Mouse (Mus musculus) layer of hippocampus, adult 9-11 months (tissue): ENCODE data around the gene Rab27a.
"Not testable (repeated sequence)": the region's sequence is repeated elsewhere in the genome, so short reads cannot be mapped to it uniquely, and the experiment has no call there.

Source experiments
- DNase-seq: peaks from one replicate; pipeline ENCODE4 v3.0.0; 2022

Gene Rab27a

GRCm38 (mm10) chr9:73047906-73048305, 3.3 kb downstream of the Rab27a start:
- no peak for DNase-seq

GRCm38 (mm10) chr9:73048927-73049326, 4.3 kb downstream of the Rab27a start:
- no peak for DNase-seq

- no peak for DNase-seq
These were observed 5.2 kb downstream of the Rab27a start for GRCm38 (mm10) chr9:73049833-73050232.

- peak; percentile 49 for DNase-seq
These were observed 6.0 kb downstream of the Rab27a start for GRCm38 (mm10) chr9:73050606-73051005.

- no peak for DNase-seq
These were observed 10.8 kb downstream of the Rab27a start for GRCm38 (mm10) chr9:73055441-73055911.

GRCm38 (mm10) chr9:73059224-73059623, 14.6 kb downstream of the Rab27a start:
- no peak for DNase-seq

DNA sequence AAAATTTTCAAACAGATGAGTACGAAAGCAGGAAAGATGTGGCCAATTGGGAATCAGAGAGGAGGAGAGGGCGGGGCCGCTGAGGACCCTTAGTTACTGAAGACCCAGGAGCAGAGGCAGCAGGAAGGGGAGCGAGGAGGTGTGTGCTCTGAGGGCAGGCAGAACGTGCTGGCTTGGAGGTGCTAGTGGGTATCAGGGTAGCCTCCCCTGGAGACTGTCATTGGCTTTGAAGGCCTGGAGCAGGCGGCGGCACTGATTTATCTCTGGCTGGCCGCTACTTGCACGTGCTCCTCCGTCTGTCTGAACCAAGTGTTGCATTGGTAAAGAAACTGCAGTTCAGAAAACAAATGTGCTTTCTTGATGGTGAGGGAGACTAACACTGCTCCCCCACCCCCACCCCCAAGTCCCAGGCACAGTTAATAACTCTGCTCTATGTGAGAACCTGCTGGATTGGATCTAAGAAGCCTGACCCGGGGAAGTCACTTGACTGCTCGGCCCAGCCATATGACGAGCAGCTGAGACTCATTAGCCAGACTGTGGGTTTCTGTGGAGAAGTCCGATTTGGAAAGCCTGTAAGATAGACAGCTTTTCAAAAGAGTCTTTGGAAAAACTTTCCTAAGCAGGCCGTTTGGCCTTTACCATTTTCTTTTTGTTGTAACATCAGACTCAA, 19.1 kb downstream of the Rab27a start:
- DNase-seq = no peak

DNA sequence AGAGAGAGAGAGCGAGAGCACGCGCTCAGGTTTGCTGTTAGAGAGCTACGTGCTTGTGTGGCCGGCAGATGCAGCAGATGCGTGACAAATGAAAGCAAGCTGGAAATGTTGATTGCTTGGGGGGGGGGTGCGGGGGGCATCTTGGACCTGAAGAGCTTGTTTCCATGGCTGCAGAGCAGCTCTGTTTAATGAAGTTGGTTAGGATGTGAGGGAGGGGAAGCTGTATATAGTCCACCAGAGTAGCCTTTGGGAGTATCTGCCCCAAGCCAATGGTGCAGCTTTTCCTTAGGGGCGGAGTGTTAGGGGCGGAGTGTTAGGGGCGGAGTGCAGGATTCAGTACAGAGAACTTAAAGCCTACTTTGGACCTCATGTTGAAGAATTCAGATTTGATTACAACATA, 22.4 kb downstream of the Rab27a start:
- no peak for DNase-seq

DNA sequence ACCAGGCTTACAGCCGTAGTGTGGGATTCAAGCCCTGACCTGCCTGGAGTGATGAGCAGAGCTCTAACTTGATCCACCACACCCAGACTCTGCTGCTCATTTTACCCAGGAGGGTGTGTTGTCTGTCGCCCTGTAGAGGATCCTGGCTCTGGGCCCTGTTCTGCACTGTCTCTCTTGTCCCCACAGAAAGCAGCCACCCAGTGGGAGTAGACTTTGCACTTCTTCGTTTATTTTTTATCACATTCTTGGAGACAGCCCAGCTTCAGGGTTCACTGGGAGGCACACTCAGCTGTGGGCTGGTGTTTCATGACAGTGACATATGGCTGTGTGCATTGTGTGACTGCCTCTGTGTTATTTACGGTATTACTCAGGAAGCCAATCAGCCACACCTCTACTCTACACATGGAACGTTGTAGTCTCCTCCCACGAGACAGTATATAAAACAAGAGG, 23.6 kb downstream of the Rab27a start:
- DNase-seq = peak; percentile 56

DNA sequence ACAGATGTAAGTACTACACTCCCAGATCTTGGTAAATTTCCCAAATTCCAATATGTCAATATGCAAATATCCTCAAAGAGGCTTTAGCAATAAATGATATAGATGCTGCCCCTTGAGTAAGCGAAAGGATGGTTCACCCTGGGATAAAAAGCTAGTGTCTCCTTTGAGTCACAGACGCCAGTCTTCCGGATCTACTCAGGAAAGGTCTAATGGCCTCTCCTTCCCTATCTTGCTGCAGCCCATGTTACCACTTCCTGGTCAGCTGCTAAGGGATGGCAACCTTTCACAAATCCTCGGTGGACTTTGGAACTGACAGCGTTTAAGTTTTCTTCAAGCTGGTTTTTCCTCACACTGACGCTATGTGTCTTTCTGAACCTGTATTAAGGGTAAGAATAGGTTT, 24.0 kb downstream of the Rab27a start:
- no peak for DNase-seq

DNA sequence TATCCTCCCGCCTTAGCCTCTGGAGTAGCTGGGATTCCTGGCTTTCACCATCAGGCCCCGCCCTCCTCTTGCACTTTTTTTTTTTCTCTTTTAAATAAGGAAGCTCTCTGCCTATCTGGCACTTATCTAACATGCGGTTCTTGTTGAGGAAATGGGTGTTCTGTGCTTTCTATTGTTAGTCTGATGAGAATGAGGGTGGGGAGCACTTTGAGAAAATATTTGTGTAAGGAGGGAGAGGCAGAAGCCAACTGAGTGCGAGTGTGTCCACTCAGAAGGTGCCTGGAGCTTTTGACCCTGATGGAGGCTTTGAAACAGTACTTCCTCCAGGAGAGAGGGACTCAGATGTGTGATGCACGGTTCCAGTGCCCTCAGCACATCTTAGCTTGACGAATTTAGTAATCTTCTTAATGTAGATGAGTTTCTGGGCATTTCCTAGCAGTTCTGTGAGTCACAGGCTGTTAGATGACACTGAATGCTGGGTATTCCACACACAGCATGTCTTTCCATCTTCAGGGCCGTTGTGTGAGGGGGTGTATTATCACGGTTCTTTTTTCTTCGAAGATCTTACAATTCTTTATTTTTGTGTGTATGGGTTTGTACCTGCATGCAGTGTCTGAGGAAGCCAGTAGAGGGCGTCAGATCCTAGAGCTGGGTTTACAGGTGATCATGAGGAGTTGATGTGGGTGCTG, 26.5 kb downstream of the Rab27a start:
- no peak for DNase-seq

DNA sequence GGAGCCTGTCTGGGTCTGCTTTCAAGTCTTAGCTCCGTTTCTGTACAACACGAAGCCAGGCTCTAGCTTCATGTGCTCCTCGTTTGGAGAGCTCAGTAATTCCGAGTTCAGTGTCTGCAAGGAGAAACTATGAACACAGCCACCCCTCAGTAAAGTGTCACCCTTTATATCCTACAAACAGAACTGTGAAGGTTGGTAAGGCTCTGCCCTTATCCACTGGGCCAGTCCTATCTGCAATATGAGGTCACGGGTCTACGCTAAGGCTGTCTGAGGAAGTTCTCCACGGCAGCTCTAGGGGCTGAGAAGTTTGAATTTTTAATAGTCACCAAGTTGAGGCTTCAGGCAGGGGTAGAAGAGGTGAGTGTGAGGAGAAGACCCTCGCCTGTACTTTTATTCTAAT, 27.8 kb downstream of the Rab27a start:
- no peak for DNase-seq

GRCm38 (mm10) chr9:73073169-73073568, 28.5 kb downstream of the Rab27a start:
- DNase-seq = no peak

- DNase-seq = not testable (repeated sequence)
These were observed 34.7 kb downstream of the Rab27a start for GRCm38 (mm10) chr9:73079349-73079748.

GRCm38 (mm10) chr9:73079801-73080325, 35.2 kb downstream of the Rab27a start:
- no peak for DNase-seq

DNA sequence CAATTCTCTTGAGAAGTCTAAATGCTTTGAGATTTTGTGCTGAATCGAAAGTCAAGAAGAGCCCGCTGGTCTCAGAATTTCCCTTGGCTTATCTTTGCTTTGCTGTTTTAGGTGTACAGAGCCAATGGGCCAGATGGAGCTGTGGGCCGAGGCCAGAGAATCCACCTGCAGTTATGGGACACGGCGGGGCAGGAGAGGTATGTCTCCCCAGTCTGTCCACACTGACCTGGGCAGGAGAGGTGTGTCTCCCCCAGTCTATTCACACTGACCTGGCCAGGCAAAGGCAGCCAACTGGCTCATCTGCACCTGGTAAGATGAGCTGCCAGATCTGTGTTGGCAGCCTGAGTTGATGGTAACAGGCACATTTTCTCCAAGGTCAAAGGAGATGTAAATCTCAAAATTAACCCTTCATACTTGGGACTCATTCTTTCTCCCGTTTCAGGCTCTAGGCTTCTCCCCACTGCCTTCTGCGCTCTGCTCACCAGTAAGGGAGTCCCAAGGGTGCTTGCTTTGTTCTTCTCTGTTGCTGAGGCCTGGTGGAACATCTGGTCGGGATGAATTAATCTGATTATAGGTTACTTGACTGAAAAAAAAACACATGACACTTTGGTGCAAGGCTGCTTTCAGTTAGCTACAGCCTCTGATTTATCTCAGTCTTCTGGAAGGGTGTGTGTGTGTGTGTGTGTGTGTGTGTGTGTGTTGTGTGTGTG, 37.8 kb downstream of the Rab27a start:
- no peak for DNase-seq

GRCm38 (mm10) chr9:73083956-73084355, 39.3 kb downstream of the Rab27a start:
- DNase-seq = no peak

DNA sequence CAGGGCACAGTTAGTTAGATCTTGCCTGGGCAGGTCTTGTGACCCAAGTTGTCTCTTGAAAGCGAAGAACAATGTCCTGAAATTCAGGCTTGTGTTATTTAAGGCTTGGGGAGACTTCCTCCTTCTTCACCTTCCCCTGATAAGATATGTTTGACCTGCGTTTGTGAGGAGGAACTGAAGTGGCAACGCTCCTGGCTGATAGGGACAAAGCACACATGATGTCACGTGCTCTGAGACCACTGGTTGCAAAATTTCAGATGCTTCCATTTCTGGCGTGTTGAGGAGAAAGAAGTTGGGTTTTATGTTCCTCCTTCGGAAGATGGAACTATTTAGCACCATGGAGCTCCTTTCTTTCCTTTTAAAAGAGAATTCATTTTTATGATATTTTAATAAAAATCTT, 41.2 kb downstream of the Rab27a start:
- peak; percentile 45 for DNase-seq

DNA sequence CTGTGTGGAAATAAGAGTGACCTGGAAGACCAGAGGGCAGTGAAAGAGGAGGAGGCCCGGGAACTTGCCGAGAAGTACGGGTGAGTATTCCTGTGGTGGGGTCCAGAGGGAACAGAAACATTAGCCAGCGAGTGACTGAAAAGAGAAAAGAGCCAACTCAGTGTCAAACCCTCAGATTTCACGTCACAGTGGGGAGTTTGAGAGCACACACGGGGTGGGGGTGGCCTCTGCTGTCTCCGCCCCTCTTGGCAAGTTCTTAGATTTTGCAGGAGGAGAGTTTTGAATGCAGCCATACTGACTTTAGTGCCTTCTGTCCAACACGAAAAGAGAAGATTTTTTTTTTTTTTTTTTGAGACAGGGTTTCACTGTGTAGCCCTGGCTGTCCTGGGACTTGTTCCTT, 42.5 kb downstream of the Rab27a start:
- no peak for DNase-seq

DNA sequence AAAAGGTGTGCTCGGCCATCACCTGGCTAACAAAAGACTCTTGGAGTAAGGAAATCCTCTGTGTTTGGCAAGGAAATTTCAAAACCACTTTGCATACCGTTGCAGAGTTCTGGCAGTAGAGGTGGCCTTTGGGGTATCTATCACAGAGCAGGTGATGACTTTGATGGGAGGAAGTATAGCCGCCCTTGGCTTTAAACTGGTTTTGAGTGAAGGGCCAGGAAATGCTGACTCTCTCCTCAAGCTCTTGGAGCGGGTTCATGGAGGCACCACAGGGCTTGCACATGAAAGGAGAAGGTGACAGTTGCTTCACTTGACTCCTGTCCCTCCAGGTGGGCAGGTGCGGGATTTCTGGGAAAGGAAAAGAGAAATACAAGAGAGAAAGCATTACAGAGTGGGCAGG, 42.9 kb downstream of the Rab27a start:
- DNase-seq = no peak

GRCm38 (mm10) chr9:73089222-73089920, 44.7 kb downstream of the Rab27a start:
- DNase-seq = peak; percentile 84

DNA sequence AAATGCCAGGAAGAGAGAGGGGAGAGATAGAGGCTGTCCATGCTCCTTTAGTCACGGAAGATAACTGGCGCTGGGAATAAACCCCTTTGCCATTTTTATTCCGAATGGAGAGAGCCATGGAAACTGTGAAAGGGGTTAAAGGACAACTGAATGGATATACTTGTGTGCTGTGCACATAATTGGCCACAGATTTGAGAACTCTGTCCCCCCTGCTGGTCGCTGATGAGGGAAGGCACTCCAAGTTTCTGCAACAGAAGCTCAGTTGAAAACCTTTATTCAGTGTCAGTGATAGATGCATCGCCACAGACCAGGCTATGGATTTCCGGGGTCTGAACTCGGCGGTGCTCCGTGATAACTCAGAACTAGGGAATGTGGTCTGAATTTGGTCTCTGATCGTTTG, 45.5 kb downstream of the Rab27a start:
- DNase-seq = no peak

DNA sequence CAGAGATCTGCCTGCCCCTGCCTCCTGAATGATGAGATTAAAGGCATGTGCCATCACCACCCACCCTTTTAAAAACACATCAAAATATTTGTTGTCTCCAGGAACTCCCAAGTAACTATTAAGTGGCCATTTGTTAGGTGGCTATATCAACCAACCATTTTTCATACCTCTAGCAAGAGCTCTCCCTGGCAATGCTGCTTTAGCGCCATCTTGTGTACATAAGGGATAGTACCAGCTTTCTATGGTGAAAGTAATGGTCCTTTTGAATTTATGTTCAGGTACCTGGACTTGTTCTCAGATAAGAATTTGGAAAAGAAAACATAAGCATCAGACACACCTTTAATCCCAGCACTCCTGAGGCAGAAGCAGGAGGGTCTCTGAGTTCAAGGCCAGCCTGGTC, 47.1 kb downstream of the Rab27a start:
- DNase-seq = peak; percentile 39
